Mouse (Mus musculus): ENCODE results near the gene Asb2.

The Asb2 gene

DNA sequence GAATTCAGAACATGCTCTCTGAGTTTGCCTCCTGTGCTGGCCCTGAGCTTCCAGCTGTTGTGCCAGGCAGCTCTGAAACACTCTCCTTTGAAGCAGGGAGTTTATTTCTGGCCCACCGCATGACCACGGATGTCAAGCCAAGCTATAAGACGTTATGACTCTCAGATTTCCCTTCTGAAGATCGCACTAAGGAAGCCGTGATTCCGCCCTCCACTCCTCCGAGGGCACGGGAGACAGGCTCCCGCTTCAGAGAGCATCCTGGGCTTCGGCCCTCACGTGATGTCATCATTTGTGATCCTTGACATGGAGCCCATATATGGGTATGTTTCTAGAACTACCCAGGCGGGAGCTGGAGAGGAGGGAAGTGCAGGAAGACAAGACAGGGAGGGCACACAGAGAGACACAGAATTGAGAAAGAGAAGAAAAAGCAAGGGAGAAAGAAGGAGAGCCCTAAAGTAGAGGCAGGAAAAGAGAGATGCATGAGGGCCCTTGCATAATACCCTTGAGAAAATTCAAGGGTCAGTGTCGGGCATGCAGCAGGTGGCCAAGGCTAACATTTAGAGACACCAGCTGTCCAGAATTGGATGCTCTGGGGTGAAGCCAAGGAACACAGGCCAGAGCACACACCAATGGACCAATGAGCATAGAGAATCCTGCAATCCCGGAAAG lies at the start of gene Asb2:
Gene Asb2 (minus strand): TSS at position 256 of the 669 bp plus-strand sequence.
- TF ChIP-seq GATA4 (IDR thresholded peaks at IDR 0.05; ENCODE audit: insufficient replicate concordance, low read length) = no peak

GRCm38 (mm10) chr12:103404131-103404530 lies 48.3 kb upstream of the Asb2 start:
- no peak for TF ChIP-seq GATA4 (IDR thresholded peaks at IDR 0.05; ENCODE audit: insufficient replicate concordance, low read length)

DNA sequence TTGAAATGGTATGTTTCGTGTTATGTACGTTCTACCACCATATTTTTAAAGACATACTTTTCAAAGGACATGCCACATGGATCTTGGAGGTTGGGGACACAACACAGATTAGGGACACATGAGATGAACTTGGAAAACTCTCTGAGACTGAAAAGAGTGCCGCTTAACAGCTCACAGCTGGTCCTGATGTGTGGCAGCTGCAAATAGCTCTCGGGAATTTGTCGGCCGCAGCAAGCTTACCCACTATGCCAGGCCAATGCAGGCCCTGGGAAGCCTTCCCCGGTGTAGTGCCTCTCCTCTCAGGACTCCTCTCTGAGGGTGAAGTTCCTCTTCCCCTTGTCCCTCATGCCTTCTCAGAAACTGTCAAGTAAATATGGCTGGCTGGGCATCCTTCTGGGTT lies 41.0 kb upstream of the Asb2 start:
- no peak for TF ChIP-seq GATA4 (IDR thresholded peaks at IDR 0.05; ENCODE audit: insufficient replicate concordance, low read length)

DNA sequence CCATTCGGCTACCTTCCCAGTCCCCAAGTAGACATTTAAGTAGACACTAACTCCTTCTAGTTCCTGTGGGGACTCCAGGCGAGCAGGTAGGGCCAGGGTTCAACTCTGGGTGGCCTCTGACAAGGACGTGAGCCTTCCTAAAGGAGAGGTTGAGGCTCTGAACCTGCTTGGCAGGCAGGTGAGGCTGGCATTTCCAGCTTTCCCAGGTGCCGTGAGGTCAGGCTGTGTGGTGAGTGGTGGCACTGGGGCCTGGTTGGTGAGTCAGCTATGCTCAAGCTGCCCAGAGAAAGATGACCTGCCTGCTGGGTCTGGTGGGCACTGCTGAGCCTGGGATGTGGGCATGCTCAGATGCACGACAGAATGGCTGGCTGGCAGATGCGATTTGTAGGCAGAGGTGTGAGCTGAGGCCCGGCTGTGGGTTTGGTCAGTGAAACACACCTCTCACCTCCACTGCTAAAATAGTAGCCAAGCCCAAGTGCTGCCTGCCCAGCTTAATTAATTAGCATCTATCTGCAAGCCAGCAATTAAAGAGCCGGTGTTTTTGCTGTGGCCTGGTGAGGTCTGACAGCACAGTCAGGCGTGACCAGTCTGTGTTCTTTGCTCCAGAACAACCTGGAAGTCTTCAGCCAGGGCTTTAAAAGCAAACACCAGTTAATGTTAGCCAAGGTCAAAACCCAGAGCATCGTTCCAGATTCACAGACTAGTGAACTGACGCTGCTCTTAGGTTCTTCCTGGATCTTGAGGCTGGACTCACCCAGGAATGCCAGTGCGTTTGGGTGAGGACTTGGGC lies 39.9 kb upstream of the Asb2 start:
- no peak for TF ChIP-seq GATA4 (IDR thresholded peaks at IDR 0.05; ENCODE audit: insufficient replicate concordance, low read length)

DNA sequence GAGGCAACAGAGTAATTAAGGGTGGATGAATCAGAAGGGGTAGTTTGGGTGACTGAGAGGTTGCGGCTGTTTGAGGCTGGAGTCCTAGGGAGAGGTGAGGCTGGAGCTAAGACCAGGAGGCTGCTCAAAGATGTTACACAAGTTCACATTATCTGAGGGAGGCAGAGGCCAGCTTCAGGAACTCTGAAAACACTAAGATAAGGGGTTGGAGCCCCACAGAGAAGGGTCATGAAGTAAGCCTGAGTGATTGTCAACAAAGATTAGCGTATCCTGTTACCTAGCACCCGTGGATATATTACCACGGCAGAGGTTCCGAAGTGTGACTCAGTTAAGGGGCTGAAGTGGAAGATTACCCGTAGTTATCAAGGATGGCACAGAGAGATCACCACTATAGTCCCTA lies 37.7 kb upstream of the Asb2 start:
- no peak for TF ChIP-seq GATA4 (IDR thresholded peaks at IDR 0.05; ENCODE audit: insufficient replicate concordance, low read length)

- no peak for TF ChIP-seq GATA4 (IDR thresholded peaks at IDR 0.05; ENCODE audit: insufficient replicate concordance, low read length)
These were observed 35.3 kb upstream of the Asb2 start for GRCm38 (mm10) chr12:103391098-103391497.

DNA sequence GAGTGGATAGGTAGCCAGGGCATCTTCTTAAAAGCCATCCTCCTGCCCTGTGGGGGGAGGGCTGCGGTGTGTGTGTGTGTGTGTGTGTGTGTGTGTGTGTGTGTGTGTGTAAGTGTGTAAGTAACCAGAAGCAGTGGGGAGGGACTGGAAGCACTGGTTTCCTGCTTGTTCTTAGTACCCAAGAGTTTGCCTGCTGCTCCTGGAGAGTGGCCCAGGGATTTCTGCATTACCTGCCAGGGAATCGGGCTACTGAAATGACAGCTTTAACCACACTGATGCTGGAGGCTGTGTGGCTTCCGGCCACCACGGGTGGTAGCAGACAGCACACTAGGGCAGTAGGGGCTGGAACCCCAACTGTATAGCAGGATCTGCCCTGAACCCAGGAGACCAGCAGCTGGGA lies 34.2 kb upstream of the Asb2 start:
- TF ChIP-seq GATA4 (IDR thresholded peaks at IDR 0.05; ENCODE audit: insufficient replicate concordance, low read length) = no peak

- TF ChIP-seq GATA4 (IDR thresholded peaks at IDR 0.05; ENCODE audit: insufficient replicate concordance, low read length) = no peak
These were observed 33.5 kb upstream of the Asb2 start for GRCm38 (mm10) chr12:103389348-103389727.

DNA sequence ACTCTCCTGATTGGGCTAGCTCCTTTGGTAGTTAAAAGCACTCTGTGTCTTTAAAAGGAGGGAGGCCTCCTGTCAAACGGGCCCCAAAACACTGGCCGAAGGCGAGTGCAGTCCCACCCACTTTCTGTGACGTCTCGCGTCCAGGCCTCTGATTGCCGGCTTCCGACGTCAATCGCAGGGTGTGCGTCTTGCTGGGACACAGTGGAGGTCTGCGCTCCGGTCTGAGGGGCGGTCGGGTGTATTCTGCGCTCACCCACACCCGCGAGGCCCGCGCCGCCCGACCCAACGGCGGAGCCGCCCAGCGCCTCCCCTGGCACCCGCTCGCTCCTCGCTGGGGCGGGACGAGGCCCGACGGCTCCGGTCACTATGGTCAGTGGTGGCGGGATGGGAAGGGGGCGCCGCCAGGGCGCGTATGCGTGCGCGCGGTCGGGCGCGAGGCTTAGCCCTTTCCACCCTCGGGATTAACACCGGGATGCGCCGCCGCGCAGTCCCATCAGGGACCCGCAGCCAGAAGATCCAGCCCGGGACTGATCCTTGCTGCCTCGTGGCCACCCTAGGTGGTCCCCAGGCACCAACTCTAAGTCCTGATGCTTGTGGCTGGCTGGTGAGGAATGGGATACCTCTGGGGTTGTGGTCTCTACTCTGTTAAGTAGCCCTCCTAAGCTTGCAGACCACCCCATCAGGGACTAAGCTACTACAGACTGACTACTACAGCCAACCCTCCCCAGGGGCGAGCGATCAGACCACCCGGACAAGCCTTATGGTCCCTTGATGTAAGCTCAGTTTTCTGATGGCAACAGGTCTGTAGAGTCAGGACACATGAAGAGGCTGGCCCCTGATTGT lies 32.9 kb upstream of the Asb2 start, which contains the start of gene Otub2:
Gene Otub2 (plus strand): TSS at position 178 of the 843 bp plus-strand sequence.
- no peak for TF ChIP-seq GATA4 (IDR thresholded peaks at IDR 0.05; ENCODE audit: insufficient replicate concordance, low read length)

- TF ChIP-seq GATA4 (IDR thresholded peaks at IDR 0.05; ENCODE audit: insufficient replicate concordance, low read length) = no peak
These were observed 24.4 kb upstream of the Asb2 start for GRCm38 (mm10) chr12:103380226-103380625.

GRCm38 (mm10) chr12:103376774-103377173 lies 21.0 kb upstream of the Asb2 start:
- TF ChIP-seq GATA4 (IDR thresholded peaks at IDR 0.05; ENCODE audit: insufficient replicate concordance, low read length) = no peak

DNA sequence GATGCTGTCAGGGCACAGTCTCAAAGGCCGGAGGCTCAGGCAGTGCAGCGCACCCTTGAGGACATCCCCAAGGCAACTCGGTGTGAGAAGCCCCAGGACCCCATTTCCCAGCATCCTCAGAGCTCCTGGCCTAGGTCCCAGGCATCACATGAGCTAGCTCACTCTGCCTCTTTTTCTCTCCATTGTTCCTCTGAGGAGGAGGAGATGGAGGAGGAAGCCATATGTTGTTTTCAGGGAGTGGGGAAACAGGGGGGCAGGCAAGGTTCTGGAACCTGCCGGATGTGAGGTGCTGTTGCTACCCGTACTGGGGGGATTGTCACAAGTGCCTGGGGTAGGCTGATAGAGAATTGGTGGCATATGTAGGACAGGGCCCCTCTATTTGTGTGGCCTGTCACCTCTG lies 20.3 kb upstream of the Asb2 start:
- TF ChIP-seq GATA4 (IDR thresholded peaks at IDR 0.05; ENCODE audit: insufficient replicate concordance, low read length) = no peak

DNA sequence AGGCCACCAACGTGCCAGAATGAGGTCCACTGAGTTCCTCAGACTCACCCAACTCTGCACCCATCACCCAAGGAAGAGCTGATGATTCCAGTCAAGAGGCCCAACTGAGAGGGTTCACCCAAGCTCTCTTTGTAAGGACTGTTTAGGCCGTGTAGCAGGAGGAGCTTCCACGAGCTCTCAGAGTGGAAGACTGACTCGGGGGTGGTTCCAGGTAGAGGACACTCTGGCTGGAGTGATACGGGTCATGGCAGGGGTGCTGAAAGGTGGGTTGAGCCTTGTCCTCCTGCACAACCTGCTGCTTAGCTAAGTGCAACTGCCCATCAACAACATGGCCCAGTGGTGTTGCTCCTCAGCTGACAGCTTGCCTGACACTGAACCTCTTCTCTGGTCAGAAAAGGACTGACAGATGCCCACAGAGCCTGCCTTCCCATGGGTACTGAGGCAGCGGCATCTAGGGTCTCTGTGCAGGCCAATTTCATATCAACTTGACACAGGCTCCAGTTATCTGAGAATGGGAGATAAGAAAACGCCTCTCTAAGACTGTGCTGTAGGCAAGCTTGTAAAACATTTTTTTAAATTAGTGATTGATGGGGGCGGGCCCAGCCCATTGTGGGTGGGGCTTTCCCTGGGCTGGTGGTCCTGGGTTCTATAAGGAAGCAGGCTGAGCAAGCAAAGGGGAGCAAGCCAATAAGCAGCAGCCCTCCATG lies 17.9 kb upstream of the Asb2 start:
- TF ChIP-seq GATA4 (IDR thresholded peaks at IDR 0.05; ENCODE audit: insufficient replicate concordance, low read length) = no peak

GRCm38 (mm10) chr12:103371711-103372110 lies 15.9 kb upstream of the Asb2 start:
- TF ChIP-seq GATA4 (IDR thresholded peaks at IDR 0.05; ENCODE audit: insufficient replicate concordance, low read length) = no peak

DNA sequence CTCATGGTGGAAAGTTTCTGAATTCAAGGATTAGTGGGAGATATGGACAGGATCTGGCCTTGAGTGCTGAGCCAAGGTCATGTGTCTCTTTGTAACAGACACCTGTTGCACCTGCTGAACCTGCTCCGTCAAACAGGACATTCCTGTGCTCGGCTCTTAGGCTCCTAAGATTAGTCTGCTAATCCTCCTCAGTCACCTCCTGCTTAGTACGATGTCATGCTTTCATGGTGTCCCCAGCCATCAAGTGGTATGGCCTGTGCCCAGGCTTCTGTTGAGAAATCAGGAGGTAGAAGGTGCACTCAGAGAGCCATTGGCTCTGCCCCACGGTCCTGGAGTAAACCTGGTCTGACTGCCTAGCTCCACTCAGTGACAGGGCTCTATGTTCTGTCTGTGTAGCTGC lies 15.1 kb upstream of the Asb2 start:
- no peak for TF ChIP-seq GATA4 (IDR thresholded peaks at IDR 0.05; ENCODE audit: insufficient replicate concordance, low read length)
